Mouse (Mus musculus): Measurements from ENCODE around the gene 2210010C04Rik. TPM values are rescaled to one million over a fixed set of nuclear protein-coding genes. Genes with fewer than 3 reads are reported as not detected.

The 2210010C04Rik gene
- total and polyA plus RNA-seq, 3 experiments: not detected

DNA sequence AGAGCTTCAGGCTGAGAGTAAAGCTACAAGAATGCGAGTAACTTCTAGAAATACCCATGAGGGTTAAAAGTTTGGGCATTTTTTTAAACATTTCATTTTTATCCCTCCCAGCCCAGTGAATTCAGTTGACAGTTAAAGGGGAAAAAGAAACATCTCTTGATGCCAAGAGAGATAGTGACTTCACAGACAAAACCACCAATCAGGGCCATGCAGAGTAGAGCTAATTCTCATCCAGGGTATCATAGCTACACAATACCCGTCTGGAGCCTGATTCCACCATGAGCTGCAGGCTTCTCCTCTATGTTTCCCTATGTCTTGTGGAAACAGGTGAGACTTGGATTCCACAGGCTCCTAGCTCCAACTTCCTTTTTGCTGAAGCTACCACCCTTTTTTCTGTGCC lies 26.8 kb upstream of the 2210010C04Rik start:
- no peak overlapping the region for H3K27ac ChIP-seq (ENCODE audit: control insufficient read depth, low read depth, low read length)
- no peak overlapping the region for H3K4me3 ChIP-seq (ENCODE audit: control insufficient read depth in 1 of 2, insufficient read depth in 1 of 2, low read depth in 2 of 2, low read length in 2 of 2)
- DNase-seq (ENCODE audit: low read depth, low spot score): no peak
- H3K9ac ChIP-seq (ENCODE audit: control insufficient read depth, low read depth, low read length, poor library complexity, severe bottlenecking): no peak overlapping the region
- H3K4me1 ChIP-seq (ENCODE audit: control insufficient read depth in 1 of 2, insufficient read depth in 2 of 2, low read length in 2 of 2): no peaks in the 10 kb centered on the region
- no peaks in the 10 kb centered on the region for H3K79me2 ChIP-seq (ENCODE audit: control insufficient read depth, insufficient read depth, low read length, poor library complexity)
- H3K9me3 ChIP-seq (replicated peaks; ENCODE audit: insufficient read depth, low read length): no peaks in the 10 kb centered on the region
- TF ChIP-seq ETS1 (IDR thresholded peaks at IDR 0.05; ENCODE audit: low read depth, low read length) (no peak), MAX (IDR thresholded peaks at IDR 0.05; ENCODE audit: low read length) (no peak), MYB (IDR thresholded peaks at IDR 0.05; ENCODE audit: low read depth, low read length) (no peak)
- H3K36me3 ChIP-seq (ENCODE audit: control insufficient read depth in 1 of 2, insufficient read depth in 2 of 2, low read length in 2 of 2): no peaks in the 10 kb centered on the region
- no peaks in the 10 kb centered on the region for H3K27me3 ChIP-seq (ENCODE audit: control insufficient read depth in 1 of 2, insufficient read depth in 2 of 2, low read length in 2 of 2)

DNA sequence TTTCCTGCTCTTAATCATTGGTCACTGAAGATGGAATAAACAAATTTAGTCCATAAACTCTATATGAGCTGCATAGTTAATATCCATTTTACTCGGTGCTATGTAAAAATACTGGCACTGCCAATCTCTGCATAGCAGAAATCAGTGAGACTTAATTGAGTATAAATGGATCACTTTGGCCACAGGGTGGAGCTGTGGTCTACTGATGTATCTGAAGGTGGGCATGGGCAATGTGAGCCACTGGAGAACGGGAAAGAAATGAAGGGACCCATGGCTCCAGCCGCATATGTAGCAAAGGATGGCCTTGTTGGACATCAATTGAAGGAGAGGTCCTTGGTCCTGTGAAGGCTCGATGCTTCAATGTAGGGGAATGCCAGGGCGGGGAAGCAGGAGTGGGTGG lies 25.8 kb upstream of the 2210010C04Rik start:
- H3K4me1 ChIP-seq (ENCODE audit: control insufficient read depth in 1 of 2, insufficient read depth in 2 of 2, low read length in 2 of 2): no peaks in the 10 kb centered on the region
- no peak for DNase-seq (ENCODE audit: low read depth, low spot score)
- TF ChIP-seq MAX (IDR thresholded peaks at IDR 0.05; ENCODE audit: low read length) (no peak), ZMIZ1 (IDR thresholded peaks at IDR 0.05; ENCODE audit: low read depth, low read length) (no peak), TBP (IDR thresholded peaks at IDR 0.05; ENCODE audit: low read depth, low read length) (no peak), SIN3A (IDR thresholded peaks at IDR 0.05; ENCODE audit: low read length) (no peak), CHD1 (IDR thresholded peaks at IDR 0.05; ENCODE audit: low read depth, low read length) (no peak), TCF12 (IDR thresholded peaks at IDR 0.05; ENCODE audit: low read depth, low read length) (no peak), USF2 (IDR thresholded peaks at IDR 0.05; ENCODE audit: borderline replicate concordance in 1 of 2, insufficient read depth in 1 of 2, low read depth in 1 of 2, low read length in 2 of 2) (no peak), BHLHE40 (IDR thresholded peaks at IDR 0.05; ENCODE audit: borderline replicate concordance, low read depth, low read length) (no peak), MXI1 (IDR thresholded peaks at IDR 0.05; ENCODE audit: low read depth, low read length) (no peak), GABPA (IDR thresholded peaks at IDR 0.05; ENCODE audit: low read depth, low read length) (no peak), ZKSCAN1 (IDR thresholded peaks at IDR 0.05; ENCODE audit: low read depth, low read length) (no peak), MYC (IDR thresholded peaks at IDR 0.05; ENCODE audit: low read depth, low read length) (no peak), SMC3 (IDR thresholded peaks at IDR 0.05; ENCODE audit: low read depth, low read length) (no peak), TAL1 (IDR thresholded peaks at IDR 0.05; ENCODE audit: low read length) (no peak), MYB (IDR thresholded peaks at IDR 0.05; ENCODE audit: low read depth, low read length) (no peak), UBTF (IDR thresholded peaks at IDR 0.05; ENCODE audit: borderline replicate concordance, insufficient read depth, low read depth, low read length) (no peak), E2F4 (IDR thresholded peaks at IDR 0.05; ENCODE audit: borderline replicate concordance, low read depth, low read length) (no peak)
- no peaks in the 10 kb centered on the region for H3K9me3 ChIP-seq (replicated peaks; ENCODE audit: insufficient read depth, low read length)
- no peak overlapping the region for H3K27ac ChIP-seq (ENCODE audit: control insufficient read depth, low read depth, low read length)
- no peaks in the 10 kb centered on the region for H3K27me3 ChIP-seq (ENCODE audit: control insufficient read depth in 1 of 2, insufficient read depth in 2 of 2, low read length in 2 of 2)
- H3K79me2 ChIP-seq (ENCODE audit: control insufficient read depth, insufficient read depth, low read length, poor library complexity): no peaks in the 10 kb centered on the region
- no peak overlapping the region for H3K9ac ChIP-seq (ENCODE audit: control insufficient read depth, low read depth, low read length, poor library complexity, severe bottlenecking)
- no peaks in the 10 kb centered on the region for H3K36me3 ChIP-seq (ENCODE audit: control insufficient read depth in 1 of 2, insufficient read depth in 2 of 2, low read length in 2 of 2)
- H3K4me3 ChIP-seq (ENCODE audit: control insufficient read depth in 1 of 2, insufficient read depth in 1 of 2, low read depth in 2 of 2, low read length in 2 of 2): no peak overlapping the region
